Mouse (Mus musculus) natural killer cell, adult 2 months (primary cell): ENCODE data around the gene Gstm4.
"Not testable (repeated sequence)": the region's sequence is repeated elsewhere in the genome, so short reads cannot be mapped to it uniquely, and the experiment has no call there.

Experiments
- DNase-seq, 2 experiments: peaks; one replicate each; pipeline ENCODE4 v3.0.0; 2022; ENCODE audit warnings: low spot score in 2 of 2

Gene Gstm4

GRCm38 (mm10) chr3:108069231-108069870 lies 24.7 kb upstream of the Gstm4 start:
- DNase-seq: no peak

GRCm38 (mm10) chr3:108068826-108069225 lies 24.1 kb upstream of the Gstm4 start:
- DNase-seq: no peak

DNA sequence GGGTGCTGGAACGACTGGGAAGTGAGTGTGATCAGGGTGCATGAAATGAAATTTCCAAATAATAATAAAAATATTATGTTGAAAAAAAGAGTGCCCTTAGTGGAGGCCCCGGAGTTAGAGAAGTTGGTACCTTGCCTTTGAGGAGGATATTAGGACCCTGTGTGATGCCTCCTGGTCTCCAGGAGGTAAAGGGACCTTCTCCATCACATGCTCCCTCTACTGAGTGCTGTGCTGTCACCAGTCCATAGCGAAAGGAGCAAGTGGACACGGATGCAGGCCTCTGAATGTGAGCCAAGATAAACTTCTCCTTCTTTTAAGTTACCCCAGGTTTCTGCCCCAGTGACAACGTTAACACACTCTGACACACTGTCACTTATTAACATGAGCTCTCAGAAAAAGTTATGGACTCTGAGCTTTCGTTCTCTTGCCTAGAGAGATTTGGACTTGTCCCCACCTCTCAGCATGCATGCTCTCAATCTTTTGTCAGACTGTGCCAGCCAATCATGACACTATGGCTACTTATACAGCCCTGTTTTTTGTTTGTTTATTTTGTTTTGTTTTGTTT lies 22.8 kb upstream of the Gstm4 start:
- DNase-seq: no peak

GRCm38 (mm10) chr3:108065551-108065950 lies 20.9 kb upstream of the Gstm4 start:
- no peak for DNase-seq

DNA sequence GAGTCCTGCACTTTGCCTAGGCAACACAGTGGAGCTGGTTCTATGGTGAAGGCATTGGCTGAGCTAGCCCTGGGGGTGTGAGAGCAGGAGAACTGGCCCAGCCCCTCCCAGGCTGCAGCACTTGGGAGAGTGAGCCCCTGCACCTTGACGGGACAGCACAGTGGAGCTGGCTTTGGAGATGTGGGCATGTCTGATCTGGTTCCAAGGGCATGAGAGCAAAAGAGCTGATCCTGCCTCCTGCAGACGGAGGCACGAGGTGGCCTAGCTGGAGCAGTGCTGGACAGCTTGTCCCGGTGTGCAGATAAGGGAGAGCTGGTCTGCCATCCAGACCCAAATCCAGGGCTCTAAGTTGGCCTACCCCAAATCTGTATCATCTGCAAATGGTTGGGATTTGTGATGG lies 20.0 kb upstream of the Gstm4 start:
- DNase-seq: no peak

DNA sequence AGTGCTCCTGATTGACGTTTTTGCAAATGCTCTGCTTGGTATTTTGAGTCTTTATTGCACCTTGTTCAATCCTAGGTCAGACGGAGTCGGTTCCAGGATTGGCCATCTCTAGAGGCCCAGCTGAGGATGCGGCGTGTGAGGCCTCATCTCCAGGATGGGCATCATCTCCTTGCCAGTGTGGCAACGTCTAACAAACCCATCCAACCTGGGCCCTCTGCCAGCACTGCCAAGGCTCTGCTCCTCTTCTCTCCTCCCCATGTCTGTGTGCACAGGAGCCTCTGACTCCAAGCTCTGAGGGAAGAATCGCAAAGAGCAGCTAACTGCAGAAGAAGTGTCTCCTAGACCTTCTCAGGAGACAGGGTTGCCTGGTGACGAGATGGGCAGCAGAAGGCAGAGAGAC lies 18.0 kb upstream of the Gstm4 start:
- no peak for DNase-seq

DNA sequence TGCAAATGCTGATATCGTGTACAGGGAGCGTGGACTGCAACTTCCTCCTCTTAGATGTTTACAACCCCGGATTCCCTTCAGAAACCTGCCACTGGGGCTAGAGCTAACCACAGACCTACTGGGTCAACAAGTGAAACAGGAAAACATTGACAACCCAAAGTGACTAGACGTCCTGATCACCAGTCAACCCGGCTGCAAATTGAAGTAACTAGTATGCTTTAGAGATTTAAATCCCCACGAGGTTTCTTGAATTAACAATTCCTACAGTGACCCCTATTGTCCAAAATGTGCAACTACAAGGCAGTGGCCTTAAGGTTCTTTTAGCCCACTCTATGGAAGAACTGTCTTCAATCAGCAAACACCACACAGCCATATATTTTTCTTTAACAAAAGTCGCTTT lies 16.7 kb upstream of the Gstm4 start:
- peak; percentile 51 to 60 for DNase-seq

- no peak for DNase-seq
These were observed 5.8 kb upstream of the Gstm4 start for GRCm38 (mm10) chr3:108050493-108050892.

DNA sequence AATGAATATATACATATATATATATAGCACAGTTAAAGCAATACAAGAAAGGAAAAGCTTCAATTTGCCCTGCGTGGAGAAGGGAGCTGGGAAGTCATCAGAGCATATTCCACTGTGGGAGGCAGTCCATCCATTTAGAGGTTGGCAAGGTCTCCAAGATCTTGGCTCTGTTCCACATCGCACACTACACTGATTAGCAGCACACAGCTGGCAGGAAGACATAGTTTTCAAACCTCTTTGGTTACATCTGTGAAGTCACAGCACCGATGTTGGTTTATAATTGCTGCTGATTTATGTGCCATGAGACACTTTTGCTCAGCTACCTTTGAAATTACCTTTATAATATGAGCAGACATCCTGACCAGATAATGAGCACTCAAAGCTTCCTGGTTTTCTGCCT lies 3.6 kb upstream of the Gstm4 start:
- DNase-seq: no peak

GRCm38 (mm10) chr3:108046944-108047655 lies 2.4 kb upstream of the Gstm4 start:
- DNase-seq: no peak

- DNase-seq: no peak
These were observed 11.5 kb downstream of the Gstm4 start for GRCm38 (mm10) chr3:108033156-108033555.

DNA sequence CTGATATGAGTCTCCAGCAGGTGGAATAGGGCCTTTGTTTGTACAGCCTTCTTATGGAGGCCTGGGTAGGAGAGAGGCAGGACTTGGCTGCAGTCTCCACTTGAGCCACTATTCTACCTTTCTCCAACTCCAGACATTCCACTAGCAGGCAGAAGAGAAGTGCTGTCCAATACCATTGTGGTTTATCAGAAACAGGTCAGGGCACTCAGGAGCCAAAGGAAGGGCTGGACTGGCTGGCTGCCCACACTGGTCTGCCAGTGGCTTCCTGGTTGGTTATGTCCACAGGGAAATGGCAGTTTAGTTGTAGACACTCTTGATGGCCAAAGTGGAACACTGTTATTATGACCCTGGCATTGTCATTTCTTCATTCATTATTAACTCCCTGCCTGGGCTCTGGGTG lies 12.6 kb downstream of the Gstm4 start:
- no peak for DNase-seq

- no peak for DNase-seq
These were observed 15.9 kb downstream of the Gstm4 start for GRCm38 (mm10) chr3:108028641-108029365.

DNA sequence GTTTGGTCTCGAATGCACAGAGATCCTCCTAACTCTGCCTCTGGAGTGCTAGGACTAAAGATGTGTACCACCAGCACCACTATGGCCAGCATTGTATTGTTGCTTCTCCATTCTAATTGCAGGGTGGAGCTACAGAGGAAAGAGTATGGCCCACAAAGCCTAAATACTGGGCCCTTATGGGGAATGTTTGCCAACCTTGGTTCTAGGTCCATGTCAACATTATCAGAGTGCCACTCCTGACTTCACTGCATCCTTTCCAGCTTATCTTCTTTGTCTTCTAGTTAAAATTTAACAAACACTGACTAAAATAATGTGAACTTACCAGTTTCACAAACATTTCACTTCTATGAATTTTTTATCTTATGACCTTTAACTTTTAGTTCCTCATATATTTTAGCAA lies 18.1 kb downstream of the Gstm4 start:
- DNase-seq: no peak

DNA sequence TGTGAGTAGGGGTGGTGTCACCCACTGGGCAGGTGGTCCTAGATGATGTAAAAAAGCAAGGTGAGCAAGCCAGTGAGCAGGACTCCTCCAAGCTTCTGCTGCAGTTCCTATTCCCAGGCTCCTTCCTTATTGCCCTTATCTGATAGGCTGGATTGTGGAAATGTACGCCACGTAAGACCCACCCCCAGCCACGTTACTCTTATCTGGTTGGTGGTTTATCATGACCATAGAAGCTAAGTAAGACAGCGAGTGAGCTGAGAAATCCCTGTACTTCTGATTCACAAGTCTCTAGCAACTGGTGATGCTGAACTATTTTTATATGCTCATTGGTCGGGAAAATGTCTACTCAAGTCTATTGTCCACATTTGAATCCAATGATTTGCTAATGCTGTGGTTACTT lies 18.6 kb downstream of the Gstm4 start:
- DNase-seq: no peak

- no peak for DNase-seq
These were observed 19.4 kb downstream of the Gstm4 start for GRCm38 (mm10) chr3:108025318-108025717.

GRCm38 (mm10) chr3:108022650-108023049 lies 22.0 kb downstream of the Gstm4 start:
- no peak for DNase-seq

GRCm38 (mm10) chr3:108020351-108021022 lies 24.2 kb downstream of the Gstm4 start:
- DNase-seq: peak; percentile 43 to 59

DNA sequence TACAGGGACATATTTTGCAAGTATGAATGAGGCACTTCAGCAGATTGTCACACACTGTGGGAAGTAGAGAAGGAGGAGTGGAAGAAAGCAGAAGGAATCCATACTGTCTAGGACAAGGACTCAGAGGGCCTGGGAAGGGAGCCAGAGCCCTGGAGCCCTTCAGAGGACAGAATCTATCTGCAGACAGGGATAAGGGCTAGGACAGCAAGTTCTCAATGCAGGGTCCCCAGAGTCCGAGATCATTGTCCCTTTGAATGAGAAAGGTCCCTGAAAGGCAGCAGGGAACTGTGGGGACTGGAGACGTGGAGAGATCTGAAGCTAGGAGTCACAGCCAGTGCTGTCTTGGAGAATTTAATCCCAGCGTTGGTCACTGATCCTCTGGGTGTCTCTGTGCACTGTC lies 25.5 kb downstream of the Gstm4 start:
- not testable (repeated sequence) for DNase-seq

- DNase-seq: peak; percentile 68 to 79
These were observed 26.4 kb downstream of the Gstm4 start for GRCm38 (mm10) chr3:108018190-108018820.

- DNase-seq: peak; percentile 77 to 81
These were observed 27.1 kb downstream of the Gstm4 start, which contains the start of gene Gstm1 for GRCm38 (mm10) chr3:108017473-108018189. Gene Gstm1 (minus strand): TSS chr3:108017973.
